21 mouse cellular contexts compared by ENCODE assay signal in genomic region chr11:53748614-53749013, GRCm38 (mm10). TPM values are rescaled to one million over a fixed set of nuclear protein-coding genes. Genes with fewer than 3 reads are reported as not detected.
"Had no signal": no experiment of that assay in that cellular context is flagged by ENCODE, and none has a peak within 500 bp of the region (broad histone marks: within the 10 kb centered on the region; RNA-seq: fewer than 3 reads in every experiment).

No protein-coding gene starts in this region.

- H3K4me1 ChIP-seq: kidney, embryonic 15.5 days; limb, embryonic 15.5 days; liver, embryonic 12.5 days; lung, embryonic 15.5 days; neural tube, embryonic 15.5 days had no signal

- H3K9me3 ChIP-seq: kidney, embryonic 15.5 days; limb, embryonic 15.5 days; liver, embryonic 12.5 days; lung, embryonic 15.5 days; midbrain, embryonic 10.5 days; neural tube, embryonic 15.5 days had no signal

- H3K27ac ChIP-seq: kidney, embryonic 15.5 days; left cerebral cortex, adult 2 months; limb, embryonic 15.5 days; liver, embryonic 12.5 days; lung, embryonic 15.5 days; midbrain, embryonic 10.5 days; neural tube, embryonic 15.5 days had no signal

- H3K27me3 ChIP-seq: kidney, embryonic 15.5 days; limb, embryonic 15.5 days; liver, embryonic 12.5 days; lung, embryonic 15.5 days; neural tube, embryonic 15.5 days had no signal

- H3K4me3 ChIP-seq: kidney, embryonic 15.5 days; left cerebral cortex, adult 2 months; limb, embryonic 15.5 days; liver, embryonic 12.5 days; lung, embryonic 15.5 days; midbrain, embryonic 10.5 days; neural tube, embryonic 15.5 days had no signal

- ATAC-seq: intestine, embryonic 16.5 days; liver, embryonic 12.5 days; midbrain, embryonic 16.5 days had no signal

- H3K36me3 ChIP-seq: kidney, embryonic 15.5 days; limb, embryonic 15.5 days; liver, embryonic 12.5 days; lung, embryonic 15.5 days; midbrain, embryonic 10.5 days; neural tube, embryonic 15.5 days had no signal

- DNase-seq: kidney, adult 2 months; kidney, postnatal 14 days; lung, postnatal 14 days; retina, postnatal 1 day; right cerebral cortex, postnatal 4 days had no signal

RNA-seq across cellular contexts. Expression of gene Gm17334, which starts 24.4 kb away (rescaled TPM):
- polyA plus RNA-seq: limb, embryonic 11.5 days; midbrain, embryonic 10.5 days; midbrain, embryonic 16.5 days; neural tube, embryonic 11.5 days; neural tube, embryonic 15.5 days; stomach, embryonic 16.5 days had no signal

RNA-seq across cellular contexts. Expression of gene Il5, which starts 28.0 kb away (rescaled TPM):
- total RNA-seq: layer of hippocampus, postnatal 25 days; left cerebral cortex, adult 2 months; left cerebral cortex, postnatal 25 days had no signal
- polyA plus RNA-seq: intestine, embryonic 16.5 days; kidney, embryonic 15.5 days; limb, embryonic 15.5 days; liver, embryonic 12.5 days; liver, embryonic 16.5 days; midbrain, embryonic 10.5 days; midbrain, embryonic 16.5 days; neural tube, embryonic 11.5 days; neural tube, embryonic 15.5 days; spleen, adult 2 months; stomach, embryonic 16.5 days had no signal
